Comparison of ENCODE assay signal across 8 mouse cellular contexts in the genomic region with DNA sequence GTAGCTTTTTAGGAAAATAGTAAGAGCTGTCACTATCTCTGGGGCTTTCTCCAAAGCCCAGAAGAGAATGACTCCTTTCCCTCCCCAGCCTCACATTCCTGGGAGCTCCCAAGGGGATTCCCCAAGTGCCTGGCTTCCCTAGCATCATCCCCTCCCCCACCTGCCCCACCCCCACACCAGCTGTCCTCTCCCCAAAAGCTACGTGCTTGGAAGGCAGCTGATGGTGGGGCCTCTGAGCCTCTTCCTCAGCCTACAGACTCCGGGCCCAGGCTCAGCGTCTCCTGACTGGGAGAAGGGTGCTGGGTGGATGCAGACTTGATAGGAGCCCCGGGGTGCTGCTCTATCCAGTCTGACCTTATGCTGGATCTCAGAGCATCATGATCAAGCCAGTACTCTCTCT. TPM values are rescaled to one million over a fixed set of nuclear protein-coding genes. Genes with fewer than 3 reads are reported as not detected.
DNase-seq lines count a peak whose midpoint lies in the region; ATAC-seq lines count a peak whose summit lies in the region.
"Had no signal": no experiment of that assay in that cellular context is flagged by ENCODE, and none has a peak within 500 bp of the region (broad histone marks: within the 10 kb centered on the region; RNA-seq: fewer than 3 reads in every experiment).

No protein-coding gene starts in this region.

- peak; percentile 41 for DNase-seq in liver
- DNase-seq in liver, embryonic 11.5 days (ENCODE audit: low spot score): no peak
- peak; percentile 34 for DNase-seq in embryo, embryonic 10 days (ENCODE audit: low spot score)
- no peak for DNase-seq in thymus, adult 18-20 months

- no peaks in the 10 kb centered on the region for H3K36me3 ChIP-seq in liver, embryonic 11.5 days (ENCODE audit: control insufficient read depth, insufficient read depth, low read length)
- no peaks in the 10 kb centered on the region for H3K36me3 ChIP-seq in forebrain, embryonic 16.5 days (ENCODE audit: control insufficient read depth, insufficient read depth)
- no peaks in the 10 kb centered on the region; the same call in 1 of the 2 replicates for H3K36me3 ChIP-seq in stomach, embryonic 14.5 days (ENCODE audit: control insufficient read depth, insufficient read depth, low read length)

- H3K4me3 ChIP-seq in liver, embryonic 11.5 days (ENCODE audit: low read depth, low read length): no peak overlapping the region
- H3K4me3 ChIP-seq in forebrain, embryonic 16.5 days (replicated peaks; ENCODE audit: low read length): no peak overlapping the region
- H3K4me3 ChIP-seq in stomach, embryonic 14.5 days (ENCODE audit: low read depth, low read length): no peak overlapping the region

- no peak overlapping the region for H3K4me2 ChIP-seq in liver, embryonic 11.5 days
- no peak overlapping the region for H3K4me2 ChIP-seq in forebrain, embryonic 16.5 days (ENCODE audit: low read length)
- H3K4me2 ChIP-seq in stomach, embryonic 14.5 days (replicated peaks; ENCODE audit: low read depth, low read length): no peak overlapping the region

- H3K27me3 ChIP-seq in liver, embryonic 11.5 days (replicated peaks; ENCODE audit: control insufficient read depth, insufficient read depth, low read length): no peaks in the 10 kb centered on the region
- no peaks in the 10 kb centered on the region for H3K27me3 ChIP-seq in forebrain, embryonic 16.5 days (replicated peaks; ENCODE audit: control insufficient read depth, insufficient read depth, low read length)
- no peaks in the 10 kb centered on the region for H3K27me3 ChIP-seq in stomach, embryonic 14.5 days (ENCODE audit: control insufficient read depth, insufficient read depth, low read length)

- WGBS in liver, embryonic 11.5 days: 24% methylated on average over 4 of the region's 4 CpGs
- WGBS in forebrain, embryonic 16.5 days: 11% methylated on average over 4 of the region's 4 CpGs
- WGBS in stomach, embryonic 14.5 days: 17% methylated on average over 4 of the region's 4 CpGs

- H3K9me3 ChIP-seq in liver, embryonic 11.5 days (ENCODE audit: control insufficient read depth, low read length): no peaks in the 10 kb centered on the region
- H3K9me3 ChIP-seq in forebrain, embryonic 16.5 days (ENCODE audit: control insufficient read depth, low read length): no peaks in the 10 kb centered on the region
- H3K9me3 ChIP-seq in stomach, embryonic 14.5 days (ENCODE audit: control insufficient read depth, low read depth, low read length): no peaks in the 10 kb centered on the region

- H3K4me1 ChIP-seq in liver, embryonic 11.5 days (replicated peaks; ENCODE audit: control insufficient read depth, insufficient read depth, low read length): peaks cover 58% of the 10 kb centered on the region
- peaks cover 13% of the 10 kb centered on the region for H3K4me1 ChIP-seq in forebrain, embryonic 16.5 days (replicated peaks; ENCODE audit: control insufficient read depth, insufficient read depth, low read length)
- H3K4me1 ChIP-seq in stomach, embryonic 14.5 days (ENCODE audit: control insufficient read depth, insufficient read depth, low read length): peaks cover 37% of the 10 kb centered on the region

- ATAC-seq in liver, embryonic 11.5 days (replicated peaks; ENCODE audit: low FRiP score): no peak
- ATAC-seq in forebrain, embryonic 16.5 days: peak; percentile 57; the same call in 1 of the 2 replicates
- ATAC-seq in stomach, embryonic 14.5 days (ENCODE audit: insufficient number of reproducible peaks, insufficient read depth, low FRiP score, low read depth): no peak
- ATAC-seq in erythroblast, adult 5-6 weeks (replicated peaks; ENCODE audit: low FRiP score, poor library complexity, severe bottlenecking): no peak

- no peak overlapping the region for H3K27ac ChIP-seq in liver, embryonic 11.5 days (ENCODE audit: low read depth, low read length)
- H3K27ac ChIP-seq in forebrain, embryonic 16.5 days (ENCODE audit: low read length): no peak overlapping the region
- H3K27ac ChIP-seq in stomach, embryonic 14.5 days (ENCODE audit: low read length): 0 out of 2 replicates have a peak overlapping the region, but pooled peaks have one; percentile 11

- H3K9ac ChIP-seq in liver, embryonic 11.5 days (ENCODE audit: low read depth, low read length): no peak overlapping the region
- H3K9ac ChIP-seq in forebrain, embryonic 16.5 days (replicated peaks; ENCODE audit: low read depth, low read length): no peak overlapping the region; the same call in 1 of the 2 replicates
- H3K9ac ChIP-seq in stomach, embryonic 14.5 days (replicated peaks; ENCODE audit: low read depth, low read length): peak overlapping the region; percentile 21; the same call in 1 of the 2 replicates

RNA-seq across cellular contexts. Expression of a gene that starts 12.2 kb away (rescaled TPM):
- polyA plus RNA-seq in liver, embryonic 11.5 days (2014; fragmentation: Nextera tagmentation; extraction: Ambion mirVana): 71.4 and 81.6 TPM in 2 replicates
- 27.2 and 28.8 TPM in 2 replicates for polyA plus RNA-seq in forebrain, embryonic 16.5 days (2015; fragmentation: Nextera tagmentation; extraction: Ambion mirVana)
- polyA plus RNA-seq in stomach, embryonic 14.5 days (2014; fragmentation: Nextera tagmentation; extraction: Ambion mirVana): 117 and 121 TPM in 2 replicates
- 10.8 and 19.2 TPM in 2 replicates for total RNA-seq in erythroblast, adult 5-6 weeks (2015; ENCODE audit: low replicate concordance)
- total RNA-seq in erythroblast, adult 5-6 weeks (2017; ENCODE audit: low replicate concordance): 26.5 and 30.4 TPM in 2 replicates

RNA-seq across cellular contexts. Expression of a gene that starts 13.9 kb away (rescaled TPM):
- polyA plus RNA-seq in liver, embryonic 11.5 days (2014; fragmentation: Nextera tagmentation; extraction: Ambion mirVana): not detected in 2 replicates
- polyA plus RNA-seq in forebrain, embryonic 16.5 days (2015; fragmentation: Nextera tagmentation; extraction: Ambion mirVana): not detected in 2 replicates
- not detected in 2 replicates for polyA plus RNA-seq in stomach, embryonic 14.5 days (2014; fragmentation: Nextera tagmentation; extraction: Ambion mirVana)
- total RNA-seq in erythroblast, adult 5-6 weeks (2015; ENCODE audit: low replicate concordance): not detected in 2 replicates
- total RNA-seq in erythroblast, adult 5-6 weeks (2017; ENCODE audit: low replicate concordance): not detected in 2 replicates
- total RNA-seq: megakaryocyte progenitor cell, adult 5-6 weeks had no signal

RNA-seq across cellular contexts. Expression of a gene that starts 34.9 kb away (rescaled TPM):
- polyA plus RNA-seq in liver, embryonic 11.5 days (2014; fragmentation: Nextera tagmentation; extraction: Ambion mirVana): 215 and 216 TPM in 2 replicates
- 296 and 297 TPM in 2 replicates for polyA plus RNA-seq in forebrain, embryonic 16.5 days (2015; fragmentation: Nextera tagmentation; extraction: Ambion mirVana)
- polyA plus RNA-seq in stomach, embryonic 14.5 days (2014; fragmentation: Nextera tagmentation; extraction: Ambion mirVana): 234 and 237 TPM in 2 replicates
- 79.6 and 87.6 TPM in 2 replicates for total RNA-seq in erythroblast, adult 5-6 weeks (2015; ENCODE audit: low replicate concordance)
- total RNA-seq in erythroblast, adult 5-6 weeks (2017; ENCODE audit: low replicate concordance): 85.4 and 105 TPM in 2 replicates

Comparison
In these comparisons a context has a peak if more than half of its experiments do, and no peak if none do; other contexts are left out.
1. DNase-seq: peak in liver (single experiment) and embryo, embryonic 10 days (single experiment); none in liver, embryonic 11.5 days (single experiment) and thymus, adult 18-20 months (0 of 2).